Mouse (Mus musculus): ENCODE measurements around the gene Emp1. TPM values are rescaled to one million over a fixed set of nuclear protein-coding genes. Genes with fewer than 3 reads are reported as not detected.
A peak's percentile ranks its signal among the peaks of the same experiment; 100 is the strongest.

Emp1 gene
- polyA plus RNA-seq, 1 experiment from 2014 or later: 17.2 TPM

GRCm38 (mm10) chr6:135364041-135364745, 1.8 kb downstream of the Emp1 start:
- Histone ChIP-seq H3K9me3 (ENCODE audit: control insufficient read depth, low read length) (no peaks in the 10 kb centered on the region), H3K4me1 (ENCODE audit: control insufficient read depth in 2 of 2, insufficient read depth in 2 of 2, low read length in 2 of 2) (peaks cover 7 to 16% of the 10 kb centered on the region in 2 experiments), H3K27me3 (ENCODE audit: control insufficient read depth, insufficient read depth, low read length) (no peaks in the 10 kb centered on the region), H3K4me2 (ENCODE audit: low read length) (peak overlapping the region; percentile 60), H3K9ac (ENCODE audit: low read length) (peak overlapping the region; percentile 73), H3K27ac (replicated peaks in 1 of 2; ENCODE audit: control insufficient read depth in 1 of 2, insufficient read depth in 1 of 2, low read depth in 2 of 2, low read length in 2 of 2) (peak overlapping the region; percentile 83 to 86), H3K36me3 (ENCODE audit: control insufficient read depth, insufficient read depth, low read length) (no peaks in the 10 kb centered on the region), H3K4me3 (ENCODE audit: control insufficient read depth in 1 of 2, insufficient read depth in 1 of 2, low read depth in 1 of 2, low read length in 2 of 2) (peak overlapping the region; percentile 35 to 47)
- ATAC-seq (ENCODE audit: insufficient number of reproducible peaks, insufficient read depth, low FRiP score, low read depth): 0 out of 2 replicates have a peak, but pooled peaks have one; percentile 24
- WGBS: 44% methylated on average over 9 of the region's 9 CpGs

- 50% methylated on average over 6 of the region's 6 CpGs for WGBS
- Histone ChIP-seq H3K9me3 (ENCODE audit: control insufficient read depth, low read length) (no peaks in the 10 kb centered on the region), H3K27ac (replicated peaks in 1 of 2; ENCODE audit: control insufficient read depth in 1 of 2, insufficient read depth in 1 of 2, low read depth in 2 of 2, low read length in 2 of 2) (peak overlapping the region; percentile 83 to 86), H3K27me3 (ENCODE audit: control insufficient read depth, insufficient read depth, low read length) (no peaks in the 10 kb centered on the region), H3K4me1 (ENCODE audit: control insufficient read depth in 2 of 2, insufficient read depth in 2 of 2, low read length in 2 of 2) (peaks cover 7 to 22% of the 10 kb centered on the region in 2 experiments), H3K9ac (ENCODE audit: low read length) (peak overlapping the region; percentile 73; the same call in 1 of the 2 replicates), H3K4me2 (ENCODE audit: low read length) (peak overlapping the region; percentile 60), H3K4me3 (ENCODE audit: control insufficient read depth in 1 of 2, insufficient read depth in 1 of 2, low read depth in 1 of 2, low read length in 2 of 2) (peak overlapping the region; percentile 35 to 47), H3K36me3 (ENCODE audit: control insufficient read depth, insufficient read depth, low read length) (no peaks in the 10 kb centered on the region)
- peak; percentile 83 for ATAC-seq (ENCODE audit: insufficient number of reproducible peaks, insufficient read depth, low FRiP score, low read depth)
Measured at GRCm38 (mm10) chr6:135364891-135365301, 2.6 kb downstream of the Emp1 start.

GRCm38 (mm10) chr6:135365614-135366013, 3.3 kb downstream of the Emp1 start:
- H3K9me3 ChIP-seq (ENCODE audit: control insufficient read depth, low read length): no peaks in the 10 kb centered on the region
- H3K27me3 ChIP-seq (ENCODE audit: control insufficient read depth, insufficient read depth, low read length): no peaks in the 10 kb centered on the region
- ATAC-seq (ENCODE audit: insufficient number of reproducible peaks, insufficient read depth, low FRiP score, low read depth): no peak
- no peaks in the 10 kb centered on the region; the same call in 1 of the 2 replicates for H3K36me3 ChIP-seq (ENCODE audit: control insufficient read depth, insufficient read depth, low read length)
- H3K4me3 ChIP-seq (ENCODE audit: control insufficient read depth in 1 of 2, insufficient read depth in 1 of 2, low read depth in 1 of 2, low read length in 2 of 2): peak overlapping the region in 1 of 2 experiments; percentile 47; a peak in 3 of 4 replicates
- H3K4me2 ChIP-seq (ENCODE audit: low read length): peak overlapping the region; percentile 60
- WGBS: 75% methylated on average over 4 of the region's 4 CpGs
- peak overlapping the region; percentile 83 to 86 for H3K27ac ChIP-seq (replicated peaks in 1 of 2; ENCODE audit: control insufficient read depth in 1 of 2, insufficient read depth in 1 of 2, low read depth in 2 of 2, low read length in 2 of 2)
- peak overlapping the region; percentile 27 for H3K9ac ChIP-seq (ENCODE audit: low read length)
- peaks cover 9 to 22% of the 10 kb centered on the region in 2 experiments for H3K4me1 ChIP-seq (ENCODE audit: control insufficient read depth in 2 of 2, insufficient read depth in 2 of 2, low read length in 2 of 2)

- H3K27ac ChIP-seq (replicated peaks in 1 of 2; ENCODE audit: control insufficient read depth in 1 of 2, insufficient read depth in 1 of 2, low read depth in 2 of 2, low read length in 2 of 2): peak overlapping the region; percentile 27 to 70; a peak in 3 of 4 replicates
Measured at GRCm38 (mm10) chr6:135368230-135368629, 5.9 kb downstream of the Emp1 start.

GRCm38 (mm10) chr6:135369551-135369968, 7.2 kb downstream of the Emp1 start:
- Histone ChIP-seq H3K36me3 (ENCODE audit: control insufficient read depth, insufficient read depth, low read length) (peaks cover 4% of the 10 kb centered on the region; the same call in 1 of the 2 replicates), H3K27me3 (ENCODE audit: control insufficient read depth, insufficient read depth, low read length) (no peaks in the 10 kb centered on the region), H3K9me3 (ENCODE audit: control insufficient read depth, low read length) (no peaks in the 10 kb centered on the region), H3K4me1 (ENCODE audit: control insufficient read depth in 2 of 2, insufficient read depth in 2 of 2, low read length in 2 of 2) (peaks cover 10 to 15% of the 10 kb centered on the region in 2 experiments; a peak in 3 of 4 replicates), H3K4me2 (ENCODE audit: low read length) (no peak overlapping the region), H3K9ac (ENCODE audit: low read length) (no peak overlapping the region), H3K4me3 (ENCODE audit: control insufficient read depth in 1 of 2, insufficient read depth in 1 of 2, low read depth in 1 of 2, low read length in 2 of 2) (no peak overlapping the region), H3K27ac (replicated peaks in 1 of 2; ENCODE audit: control insufficient read depth in 1 of 2, insufficient read depth in 1 of 2, low read depth in 2 of 2, low read length in 2 of 2) (peak overlapping the region; percentile 54 to 70)
- WGBS: 22% methylated on average over 5 of the region's 5 CpGs
- no peak for ATAC-seq (ENCODE audit: insufficient number of reproducible peaks, insufficient read depth, low FRiP score, low read depth)

More at GRCm38 (mm10) chr6:135368230-135368629, 5.9 kb downstream of the Emp1 start:
- Histone ChIP-seq H3K9ac (ENCODE audit: low read length) (no peak overlapping the region), H3K4me1 (ENCODE audit: control insufficient read depth in 2 of 2, insufficient read depth in 2 of 2, low read length in 2 of 2) (peaks cover 10 to 15% of the 10 kb centered on the region in 2 experiments; a peak in 3 of 4 replicates), H3K27me3 (ENCODE audit: control insufficient read depth, insufficient read depth, low read length) (no peaks in the 10 kb centered on the region), H3K9me3 (ENCODE audit: control insufficient read depth, low read length) (no peaks in the 10 kb centered on the region), H3K36me3 (ENCODE audit: control insufficient read depth, insufficient read depth, low read length) (peaks cover 4% of the 10 kb centered on the region; the same call in 1 of the 2 replicates), H3K4me2 (ENCODE audit: low read length) (no peak overlapping the region), H3K4me3 (ENCODE audit: control insufficient read depth in 1 of 2, insufficient read depth in 1 of 2, low read depth in 1 of 2, low read length in 2 of 2) (no peak overlapping the region)
- WGBS: 51% methylated on average over 6 of the region's 6 CpGs
- no peak for ATAC-seq (ENCODE audit: insufficient number of reproducible peaks, insufficient read depth, low FRiP score, low read depth)

GRCm38 (mm10) chr6:135370954-135371353, 8.6 kb downstream of the Emp1 start:
- Histone ChIP-seq H3K9me3 (ENCODE audit: control insufficient read depth, low read length) (no peaks in the 10 kb centered on the region), H3K4me2 (ENCODE audit: low read length) (no peak overlapping the region), H3K9ac (ENCODE audit: low read length) (no peak overlapping the region), H3K4me1 (ENCODE audit: control insufficient read depth in 2 of 2, insufficient read depth in 2 of 2, low read length in 2 of 2) (peaks cover 7 to 15% of the 10 kb centered on the region in 2 experiments; a peak in 2 of 4 replicates), H3K27me3 (ENCODE audit: control insufficient read depth, insufficient read depth, low read length) (no peaks in the 10 kb centered on the region), H3K36me3 (ENCODE audit: control insufficient read depth, insufficient read depth, low read length) (peaks cover 4% of the 10 kb centered on the region; the same call in 1 of the 2 replicates), H3K4me3 (ENCODE audit: control insufficient read depth in 1 of 2, insufficient read depth in 1 of 2, low read depth in 1 of 2, low read length in 2 of 2) (no peak overlapping the region), H3K27ac (replicated peaks in 1 of 2; ENCODE audit: control insufficient read depth in 1 of 2, insufficient read depth in 1 of 2, low read depth in 2 of 2, low read length in 2 of 2) (peak overlapping the region in 1 of 2 experiments; percentile 55; a peak in 1 of 4 replicates)
- WGBS: 61% methylated on average over 6 of the region's 6 CpGs
- peak; percentile 31; the same call in 1 of the 2 replicates for ATAC-seq (ENCODE audit: insufficient number of reproducible peaks, insufficient read depth, low FRiP score, low read depth)

- Histone ChIP-seq H3K9ac (ENCODE audit: low read length) (no peak overlapping the region), H3K9me3 (ENCODE audit: control insufficient read depth, low read length) (no peaks in the 10 kb centered on the region), H3K4me1 (ENCODE audit: control insufficient read depth in 2 of 2, insufficient read depth in 2 of 2, low read length in 2 of 2) (peaks cover 4 to 7% of the 10 kb centered on the region in 2 experiments; a peak in 2 of 4 replicates), H3K4me2 (ENCODE audit: low read length) (no peak overlapping the region), H3K36me3 (ENCODE audit: control insufficient read depth, insufficient read depth, low read length) (peaks cover 9% of the 10 kb centered on the region), H3K27ac (replicated peaks in 1 of 2; ENCODE audit: control insufficient read depth in 1 of 2, insufficient read depth in 1 of 2, low read depth in 2 of 2, low read length in 2 of 2) (no peak overlapping the region), H3K27me3 (ENCODE audit: control insufficient read depth, insufficient read depth, low read length) (no peaks in the 10 kb centered on the region), H3K4me3 (ENCODE audit: control insufficient read depth in 1 of 2, insufficient read depth in 1 of 2, low read depth in 1 of 2, low read length in 2 of 2) (no peak overlapping the region)
- WGBS: 78% methylated on average over 8 of the region's 8 CpGs
- no peak for ATAC-seq (ENCODE audit: insufficient number of reproducible peaks, insufficient read depth, low FRiP score, low read depth)
Measured at GRCm38 (mm10) chr6:135373357-135373756, 11.0 kb downstream of the Emp1 start.
